Mouse (Mus musculus) heart, postnatal 0 days (tissue): ENCODE data around the gene Rbbp9. TPM values are rescaled to one million over a fixed set of nuclear protein-coding genes. Genes with fewer than 3 reads are reported as not detected.
"Not testable (repeated sequence)": the region's sequence is repeated elsewhere in the genome, so short reads cannot be mapped to it uniquely, and the experiment has no call there.

ENCODE experiments used
- ATAC-seq: fragments of 200-750 bp; cut with Nextera tagmentation; 2 replicates; pipeline ENCODE4 v1.8.0; 2017; ENCODE audit warnings: low read depth, moderate number of reproducible peaks, moderate library complexity; ENCODE audit not compliant: insufficient read depth
- DNase-seq: peaks from one replicate; pipeline ENCODE4 v3.0.0-alpha.2; 2016; ENCODE audit warnings: low spot score
- H3K27ac ChIP-seq: fragments of 300-500 bp; sonication (generic); 2 replicates; pipeline ENCODE4 v1.5.1; 2014; ENCODE audit warnings: low read depth, mild to moderate bottlenecking
- H3K27me3 ChIP-seq: fragments of 300-500 bp; sonication (generic); 2 replicates; pipeline ENCODE4 v1.6.1; 2014; ENCODE audit warnings: low read length, mixed read lengths; ENCODE audit not compliant: control insufficient read depth, insufficient read depth
- H3K36me3 ChIP-seq: fragments of 300-500 bp; sonication (generic); replicated peaks from 2 replicates; pipeline ENCODE4 v1.6.1; 2014; ENCODE audit warnings: low read length, mixed read lengths; ENCODE audit not compliant: control insufficient read depth, insufficient read depth
- H3K4me1 ChIP-seq: fragments of 300-500 bp; sonication (generic); 2 replicates; pipeline ENCODE4 v1.6.1; 2014; ENCODE audit warnings: antibody characterized with exemption; ENCODE audit not compliant: control insufficient read depth, insufficient read depth
- H3K4me2 ChIP-seq: fragments of 300-500 bp; sonication (generic); 2 replicates; pipeline ENCODE4 v1.6.1; 2014; ENCODE audit warnings: low read depth, mild to moderate bottlenecking, low read length, moderate library complexity
- H3K4me3 ChIP-seq: fragments of 300-500 bp; sonication (generic); 2 replicates; pipeline ENCODE4 v1.5.1; 2014; ENCODE audit warnings: low read depth, low read length
- H3K9ac ChIP-seq: fragments of 300-500 bp; sonication (generic); replicated peaks from 2 replicates; pipeline ENCODE4 v1.6.1; 2014; ENCODE audit warnings: low read depth, low read length, mixed read lengths
- H3K9me3 ChIP-seq: fragments of 300-500 bp; sonication (generic); replicated peaks from 2 replicates; pipeline ENCODE4 v1.6.1; 2016; ENCODE audit warnings: low read length; ENCODE audit not compliant: control insufficient read depth
- CTCF ChIP-seq: IDR thresholded peaks from 2 replicates; pipeline ENCODE4 v1.5.1; 2016; ENCODE audit warnings: antibody characterized with exemption, control low read depth, low read depth
- EP300 ChIP-seq: IDR thresholded peaks from 2 replicates; pipeline ENCODE4 v1.6.1; 2016; ENCODE audit warnings: antibody characterized with exemption, low read depth
- WGBS: fragments of 180-500 bp; shearing (Covaris S2); extraction: QIAGEN DNeasy Blood & Tissue Kit; methylation state at CpG from one replicate; pipeline ENCODE4 v1.1.7; 2014; 5-methylcytosine and 5-hydroxymethylcytosine counted together
- polyA plus RNA-seq: library from polyadenylated mRNA; unstranded; fragments of >200 nt; fragmentation: Nextera tagmentation; extraction: Ambion mirVana; gene quantifications from 2 replicates; pipeline ENCODE4 v1.2.1, GENCODE M21; 2015
- total RNA-seq: library from RNA; depleted of rRNA; stranded (reverse); fragments of >200 nt; gene quantifications from 2 replicates; pipeline ENCODE4 v1.2.3, GENCODE M21; 2014; ENCODE audit warnings: low replicate concordance; rRNA removed

The Rbbp9 gene
- 8.3 and 18.4 TPM in 2 replicates for total RNA-seq
- 25.5 and 30.6 TPM in 2 replicates for polyA plus RNA-seq

DNA sequence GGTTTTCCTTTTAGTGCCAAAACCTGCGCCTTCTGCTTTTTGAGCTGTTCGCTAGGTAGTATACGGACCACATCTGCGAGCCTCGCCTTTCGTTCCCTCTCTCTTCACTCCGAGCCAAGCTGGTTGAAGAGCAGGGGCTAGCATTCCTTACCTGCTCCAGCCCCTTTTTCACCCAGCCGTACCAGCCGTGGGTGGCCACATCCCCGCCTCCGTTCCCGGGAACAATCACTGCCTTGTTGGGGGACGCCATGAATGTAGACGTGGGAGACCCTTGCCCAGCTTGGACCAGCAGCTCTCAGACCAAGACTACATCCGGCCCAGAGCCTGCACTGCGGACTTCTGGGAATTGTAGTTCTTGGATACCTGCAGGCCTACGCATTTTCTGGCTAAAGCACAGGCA lies at the start of gene Rbbp9:
Rbbp9 (minus strand) TSS at position 341 of the 400 bp plus-strand sequence.
- Histone ChIP-seq H3K36me3 (peaks cover 3% of the 10 kb centered on the region; the same call in 1 of the 2 replicates), H3K27me3 (no peaks in the 10 kb centered on the region), H3K9ac (peak within 1 kb of the TSS; percentile 69), H3K4me1 (peaks cover 6% of the 10 kb centered on the region; the same call in 1 of the 2 replicates), H3K9me3 (no peaks in the 10 kb centered on the region), H3K4me2 (peak within 1 kb of the TSS; percentile 75), H3K4me3 (peak within 1 kb of the TSS; percentile 78), H3K27ac (peak within 1 kb of the TSS; percentile 70)
- peak; percentile 83 for ATAC-seq
- WGBS = under 1% methylated on average over 17 of the region's 17 CpGs
- peak; percentile 70 for DNase-seq
- TF ChIP-seq EP300 = no peak
- no peak for TF ChIP-seq CTCF

DNA sequence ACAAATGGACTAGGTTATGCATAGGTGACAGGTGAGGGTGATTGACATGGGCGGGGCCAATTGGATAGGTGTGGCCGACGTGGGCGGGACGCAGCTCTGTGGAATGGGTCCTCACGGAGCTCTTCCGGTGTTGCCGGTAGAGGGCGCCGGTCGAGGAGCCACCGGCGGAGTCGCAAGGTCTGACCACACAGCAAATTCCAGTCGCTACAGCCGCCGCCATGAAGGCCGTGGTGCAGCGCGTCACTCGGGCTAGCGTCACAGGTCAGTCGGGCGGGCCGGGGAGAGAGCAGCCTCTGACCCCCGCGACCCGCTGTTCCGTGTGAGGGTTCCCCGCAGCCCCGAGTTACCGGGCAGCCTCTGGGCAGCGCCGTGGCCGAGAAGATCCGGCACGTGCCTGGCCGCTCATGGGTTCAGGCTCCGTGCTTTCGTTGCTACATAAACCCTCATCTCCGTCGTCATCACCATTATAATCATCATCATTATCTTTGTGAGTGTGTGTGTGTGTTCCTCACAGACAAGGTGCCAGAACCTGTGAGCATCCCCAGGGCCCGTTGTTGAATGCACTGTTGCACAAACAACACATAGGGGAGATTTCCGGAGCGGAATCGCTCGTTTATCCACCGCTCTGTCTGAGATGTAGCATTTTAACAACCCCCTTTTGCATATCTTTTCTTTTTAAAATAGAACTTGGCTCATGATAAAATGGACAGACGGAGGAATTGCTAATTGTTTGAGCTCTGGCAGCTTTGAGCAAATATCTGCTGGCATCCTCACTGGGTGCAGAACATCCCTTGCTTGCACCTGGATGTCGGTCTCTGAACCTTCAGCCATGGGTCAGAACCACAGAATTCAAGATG lies 49.4 kb upstream of the Rbbp9 start, which contains the start of gene Dtd1:
Dtd1 (plus strand) TSS at position 67 of the 857 bp plus-strand sequence.
- no peak for TF ChIP-seq EP300
- TF ChIP-seq CTCF = peak; percentile 73
- ATAC-seq (peak; percentile 93), DNase-seq (peak; percentile 83)
- H3K27me3 ChIP-seq = no peaks in the 10 kb centered on the region
- H3K4me3 ChIP-seq = peak within 1 kb of the TSS; percentile 70
- peak within 1 kb of the TSS; percentile 72 for H3K9ac ChIP-seq
- H3K36me3 ChIP-seq = no peaks in the 10 kb centered on the region
- 0 out of 2 replicates have a peak within 1 kb of the TSS, but pooled peaks have one; percentile 46 for H3K27ac ChIP-seq
- H3K9me3 ChIP-seq = no peaks in the 10 kb centered on the region
- H3K4me1 ChIP-seq = no peaks in the 10 kb centered on the region
- peak within 1 kb of the TSS; percentile 78 for H3K4me2 ChIP-seq
- WGBS = 2% methylated on average over 50 of the region's 50 CpGs

DNA sequence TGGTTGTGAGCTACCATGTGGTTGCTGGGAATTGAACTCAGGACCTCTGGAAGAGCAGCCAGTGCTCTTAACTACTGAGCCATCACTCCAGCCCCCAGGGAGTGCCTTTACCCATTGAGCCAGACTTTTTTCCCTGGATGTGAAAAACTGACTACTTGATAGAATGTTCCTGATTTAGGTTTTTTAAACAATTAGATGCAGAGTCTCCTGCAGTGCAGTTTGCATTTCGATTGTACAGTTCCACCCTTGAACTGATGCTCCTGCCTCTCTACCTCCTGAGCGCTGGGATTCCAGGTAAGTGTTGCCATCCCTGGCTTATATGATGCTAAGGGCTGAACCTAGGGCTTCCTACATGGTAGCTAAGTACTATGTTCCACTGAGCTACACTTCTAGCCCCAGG lies 47.3 kb upstream of the Rbbp9 start:
- H3K4me3 ChIP-seq = no peak overlapping the region
- TF ChIP-seq CTCF (no peak), EP300 (no peak)
- H3K27ac ChIP-seq = no peak overlapping the region
- H3K27me3 ChIP-seq = no peaks in the 10 kb centered on the region
- WGBS = 54% methylated on average over 2 of the region's 2 CpGs
- H3K9ac ChIP-seq = no peak overlapping the region
- no peaks in the 10 kb centered on the region for H3K36me3 ChIP-seq
- DNase-seq (no peak), ATAC-seq (no peak)
- no peaks in the 10 kb centered on the region for H3K9me3 ChIP-seq
- no peaks in the 10 kb centered on the region; the same call in 1 of the 2 replicates for H3K4me1 ChIP-seq
- H3K4me2 ChIP-seq = no peak overlapping the region

DNA sequence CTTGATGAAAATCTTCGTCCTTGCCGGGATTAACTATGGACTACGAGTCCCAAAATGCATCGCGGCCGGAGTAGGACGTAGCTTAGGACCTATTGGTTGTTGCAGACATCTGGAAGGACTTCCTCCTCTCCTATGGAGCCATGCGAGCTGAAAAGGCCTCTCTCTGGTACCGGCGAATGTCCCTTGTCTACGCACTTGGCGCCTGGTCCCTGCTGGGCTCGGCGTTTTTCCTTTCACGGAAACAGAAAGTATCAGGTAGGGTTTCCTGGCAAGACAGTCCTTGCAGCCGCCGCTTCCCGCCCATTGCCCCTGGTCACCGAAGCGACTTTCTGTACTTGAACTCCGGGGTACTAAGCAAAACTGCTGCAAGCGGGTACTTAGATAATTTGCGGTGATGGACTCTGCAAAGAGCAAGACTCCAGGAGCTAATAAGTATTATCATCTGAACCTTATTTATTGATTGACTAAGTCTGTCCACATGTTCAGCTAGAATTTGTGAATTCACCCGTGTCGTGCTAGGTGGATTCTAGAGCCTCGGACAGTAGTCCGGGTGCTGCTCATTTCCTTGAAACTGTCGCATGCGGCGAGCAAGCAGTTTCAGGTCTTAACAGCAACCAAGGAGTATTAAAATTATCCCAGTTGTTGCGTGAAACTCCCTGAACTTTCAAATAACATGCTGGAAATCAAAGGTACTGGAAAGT lies 43.4 kb upstream of the Rbbp9 start, which contains the start of gene Smim26:
Smim26 (plus strand) TSS at position 104 of the 701 bp plus-strand sequence.
- TF ChIP-seq EP300 = no peak
- no peak for TF ChIP-seq CTCF
- Histone ChIP-seq H3K4me2 (peak within 1 kb of the TSS; percentile 81), H3K27me3 (no peaks in the 10 kb centered on the region), H3K9me3 (no peaks in the 10 kb centered on the region), H3K9ac (peak within 1 kb of the TSS; percentile 55), H3K4me3 (peak within 1 kb of the TSS; percentile 71), H3K36me3 (peaks cover 11% of the 10 kb centered on the region), H3K4me1 (no peaks in the 10 kb centered on the region; the same call in 1 of the 2 replicates), H3K27ac (peak within 1 kb of the TSS; percentile 56; the same call in 1 of the 2 replicates)
- ATAC-seq (peak; percentile 96), DNase-seq (peak; percentile 86)
- WGBS = under 1% methylated on average over 31 of the region's 31 CpGs

DNA sequence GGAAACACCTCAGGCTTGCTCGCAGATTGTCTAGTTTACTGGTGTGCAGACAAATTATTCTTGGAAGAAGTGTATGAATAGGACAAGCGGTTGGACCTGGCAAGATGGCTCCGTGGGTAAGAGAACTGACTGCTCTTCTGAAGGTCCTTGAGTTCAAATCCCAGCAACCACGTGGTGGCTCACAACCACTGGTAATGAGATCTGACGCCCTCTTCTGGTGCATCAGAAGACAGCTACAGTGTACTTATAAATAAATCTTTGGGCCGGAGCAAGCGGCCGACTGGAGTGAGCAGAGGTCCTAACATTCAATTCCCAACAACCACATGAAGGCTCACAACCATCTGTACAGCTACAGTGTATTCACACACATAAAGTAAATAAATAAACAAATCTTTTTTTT lies 42.4 kb upstream of the Rbbp9 start:
- peaks cover 20% of the 10 kb centered on the region for H3K36me3 ChIP-seq
- not testable (repeated sequence) for H3K4me3 ChIP-seq, H3K9me3 ChIP-seq, H3K9ac ChIP-seq, H3K4me2 ChIP-seq, ATAC-seq, H3K27ac ChIP-seq, H3K27me3 ChIP-seq, H3K4me1 ChIP-seq, DNase-seq
- 69% methylated on average over 8 of the region's 8 CpGs for WGBS
